Mouse (Mus musculus) liver, adult 2 months (tissue): ENCODE data around the gene Nlgn1. TPM values are rescaled to one million over a fixed set of nuclear protein-coding genes. Genes with fewer than 3 reads are reported as not detected.

ENCODE experiments used
- DNase-seq: peaks from one replicate; pipeline ENCODE4 v3.0.0-alpha.2; 2011; ENCODE audit warnings: low read depth, low spot score; ENCODE audit errors: extremely low read depth
- H3K27ac ChIP-seq: fragments of 200-500 bp; replicated peaks from 2 replicates; pipeline ENCODE4 v1.5.1; 2012; ENCODE audit warnings: low read depth, mild to moderate bottlenecking, control low read depth, inconsistent platforms, low read length; ENCODE audit not compliant: insufficient read depth
- H3K27me3 ChIP-seq: fragments of 200-500 bp; 2 replicates; pipeline ENCODE4 v1.6.1; 2012; ENCODE audit warnings: mild to moderate bottlenecking, moderate library complexity, low read length, inconsistent platforms; ENCODE audit not compliant: control insufficient read depth, insufficient read depth
- H3K36me3 ChIP-seq: fragments of 200-500 bp; 2 replicates; pipeline ENCODE4 v1.6.1; 2012; ENCODE audit warnings: low read length, inconsistent platforms; ENCODE audit not compliant: control insufficient read depth, insufficient read depth
- H3K4me1 ChIP-seq: fragments of 200-500 bp; 2 replicates; pipeline ENCODE4 v1.6.1; 2011; ENCODE audit warnings: low read length; ENCODE audit not compliant: control insufficient read depth, insufficient read depth
- H3K4me3 ChIP-seq: fragments of 200-500 bp; 2 replicates; pipeline ENCODE4 v1.5.1; 2011; ENCODE audit warnings: low read depth, mild to moderate bottlenecking, control low read depth, low read length, moderate library complexity; ENCODE audit not compliant: insufficient read depth
- H3K79me2 ChIP-seq: fragments of 200-500 bp; 2 replicates; pipeline ENCODE4 v1.6.1; 2012; ENCODE audit warnings: inconsistent platforms, mild to moderate bottlenecking, low read length, moderate library complexity; ENCODE audit not compliant: control insufficient read depth, insufficient read depth
- H3K9ac ChIP-seq: fragments of 200-500 bp; 2 replicates; pipeline ENCODE4 v1.6.1; 2012; ENCODE audit warnings: low read depth, mild to moderate bottlenecking, control low read depth, inconsistent platforms, low read length
- CTCF ChIP-seq: fragments of 200-500 bp; IDR thresholded peaks from 2 replicates; pipeline ENCODE4 v1.5.1; 2011; ENCODE audit warnings: low read depth, low read length, control low read depth
- POLR2A ChIP-seq: fragments of 200-500 bp; IDR thresholded peaks from 2 replicates; pipeline ENCODE4 v1.6.1; 2011; ENCODE audit warnings: low read length, control low read depth; ENCODE audit not compliant: insufficient read depth; ENCODE audit errors: extremely low read depth
- WGBS: fragments of 180-500 bp; shearing (Covaris S2); methylation state at CpG from one replicate; pipeline ENCODE4 v1.1.7; 2018; 5-methylcytosine and 5-hydroxymethylcytosine counted together
- polyA plus RNA-seq: library from polyadenylated mRNA; depleted of rRNA; stranded (reverse); fragments of >200 nt; gene quantifications from 2 replicates; pipeline ENCODE4 v1.2.3, GENCODE M21; 2012
- total RNA-seq: library from RNA; depleted of rRNA; stranded (reverse); fragments of >200 nt; gene quantifications from 2 replicates; pipeline ENCODE4 v1.2.3, GENCODE M21; 2014

Gene Nlgn1
- total and polyA plus RNA-seq, 2 experiments: not detected

DNA sequence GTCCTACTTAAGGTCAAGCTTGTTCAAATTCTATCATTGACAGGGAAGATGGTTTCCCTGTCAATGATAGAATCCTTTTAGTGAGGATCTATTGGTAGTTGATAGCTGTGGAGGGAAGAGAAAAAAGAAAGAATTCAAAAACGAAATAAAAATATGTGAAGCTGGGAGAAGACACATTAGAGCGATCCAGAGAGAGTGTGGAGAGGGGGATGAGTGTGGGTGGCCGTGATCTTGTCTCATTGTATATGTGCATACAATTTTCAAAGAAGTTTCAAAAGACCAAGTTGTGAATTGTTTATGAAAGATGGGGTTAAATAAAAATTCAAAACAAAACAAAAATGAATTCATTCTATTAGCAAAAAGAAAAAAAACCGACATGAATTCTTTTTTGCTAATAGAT, 568.6 kb downstream of the Nlgn1 start:
- 72% methylated on average over 4 of the region's 4 CpGs for WGBS
- Histone ChIP-seq H3K4me3 (no peak overlapping the region), H3K4me1 (no peaks in the 10 kb centered on the region), H3K79me2 (no peaks in the 10 kb centered on the region), H3K9ac (no peak overlapping the region), H3K27me3 (no peaks in the 10 kb centered on the region), H3K27ac (no peak overlapping the region), H3K36me3 (no peaks in the 10 kb centered on the region)
- no peak for DNase-seq
- TF ChIP-seq CTCF (no peak), POLR2A (no peak)

DNA sequence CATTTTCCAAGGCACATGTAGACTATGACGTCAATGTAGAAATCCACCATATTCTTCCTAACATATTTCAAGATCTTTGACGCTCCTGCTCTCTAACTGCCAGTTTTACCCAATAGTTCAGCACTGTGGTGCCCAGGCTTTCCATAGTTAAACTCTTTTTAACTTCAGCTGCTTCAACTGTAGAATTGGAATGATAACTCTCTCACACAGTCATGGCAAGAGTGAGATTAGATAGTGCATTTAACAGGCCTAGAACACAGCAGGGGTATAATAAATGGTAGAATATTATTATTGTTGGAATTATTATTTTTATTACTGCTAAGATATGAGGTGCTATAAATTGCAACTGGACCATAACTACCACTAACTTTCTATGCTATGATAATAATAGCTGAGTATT, 574.4 kb downstream of the Nlgn1 start:
- Histone ChIP-seq H3K79me2 (no peaks in the 10 kb centered on the region), H3K27me3 (no peaks in the 10 kb centered on the region), H3K27ac (no peak overlapping the region), H3K9ac (no peak overlapping the region), H3K36me3 (no peaks in the 10 kb centered on the region), H3K4me3 (no peak overlapping the region), H3K4me1 (no peaks in the 10 kb centered on the region)
- WGBS: 79% methylated on average over 2 of the region's 2 CpGs
- no peak for DNase-seq
- TF ChIP-seq CTCF (no peak), POLR2A (no peak)

DNA sequence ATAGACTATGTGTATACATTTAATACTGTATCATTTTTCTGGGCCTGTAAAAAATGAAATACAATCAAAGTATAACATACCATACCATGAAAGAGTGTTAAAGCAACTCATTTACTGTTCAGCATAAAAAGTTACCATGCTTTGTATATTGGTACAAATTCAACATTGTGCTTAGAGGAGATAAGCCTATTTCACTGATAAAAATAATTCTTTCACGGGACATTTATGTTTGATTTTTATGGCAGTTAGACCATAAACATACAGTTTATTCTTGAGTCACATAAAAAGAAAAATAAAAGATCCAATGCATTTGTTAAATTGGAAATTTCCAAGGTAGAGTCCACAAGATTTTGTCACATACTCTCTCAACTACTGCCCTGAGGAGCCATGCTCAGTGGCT, 608.1 kb downstream of the Nlgn1 start:
- Histone ChIP-seq H3K27ac (no peak overlapping the region), H3K4me1 (no peaks in the 10 kb centered on the region), H3K36me3 (no peaks in the 10 kb centered on the region), H3K9ac (no peak overlapping the region), H3K27me3 (no peaks in the 10 kb centered on the region), H3K4me3 (no peak overlapping the region), H3K79me2 (no peaks in the 10 kb centered on the region)
- no peak for TF ChIP-seq POLR2A
- TF ChIP-seq CTCF: no peak
- WGBS: 64% methylated on average over 1 of the region's 1 CpGs
- no peak for DNase-seq

DNA sequence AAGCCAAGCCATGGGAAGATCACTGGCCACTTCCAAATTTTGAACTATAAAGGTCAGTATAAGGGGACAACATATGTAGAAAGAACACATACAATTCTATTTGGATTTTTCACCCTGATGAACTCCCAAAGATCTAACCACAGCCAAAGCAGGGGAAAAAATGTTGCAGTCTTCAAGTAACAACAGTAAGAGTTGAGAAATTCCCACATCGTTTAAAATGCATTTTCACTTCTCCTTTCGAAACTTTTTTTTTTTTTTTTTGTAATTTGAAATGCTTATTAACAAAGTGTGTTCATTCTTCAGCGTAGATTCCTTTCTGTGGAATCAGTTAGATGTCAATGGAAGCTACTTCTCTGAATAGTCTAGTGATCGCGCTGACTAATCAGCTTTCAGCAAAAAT, 610.8 kb downstream of the Nlgn1 start:
- H3K4me1 ChIP-seq: no peaks in the 10 kb centered on the region
- no peak overlapping the region for H3K27ac ChIP-seq
- no peaks in the 10 kb centered on the region for H3K27me3 ChIP-seq
- H3K79me2 ChIP-seq: no peaks in the 10 kb centered on the region
- H3K9ac ChIP-seq: no peak overlapping the region
- WGBS: 72% methylated on average over 5 of the region's 5 CpGs
- no peak overlapping the region for H3K4me3 ChIP-seq
- TF ChIP-seq POLR2A: no peak
- TF ChIP-seq CTCF: no peak
- no peaks in the 10 kb centered on the region for H3K36me3 ChIP-seq
- DNase-seq: no peak

- DNase-seq: no peak
- WGBS: 39% methylated on average over 2 of the region's 2 CpGs
Measured at GRCm38 (mm10) chr3:25707380-25707779, 624.9 kb downstream of the Nlgn1 start.

GRCm38 (mm10) chr3:25697231-25697630, 635.0 kb downstream of the Nlgn1 start:
- no peaks in the 10 kb centered on the region for H3K79me2 ChIP-seq
- no peaks in the 10 kb centered on the region for H3K36me3 ChIP-seq
- no peak overlapping the region for H3K4me3 ChIP-seq
- 83% methylated on average over 1 of the region's 1 CpGs for WGBS
- H3K27me3 ChIP-seq: no peaks in the 10 kb centered on the region
- no peak overlapping the region for H3K9ac ChIP-seq
- H3K27ac ChIP-seq: no peak overlapping the region
- no peak for TF ChIP-seq POLR2A
- TF ChIP-seq CTCF: no peak
- DNase-seq: no peak
- no peaks in the 10 kb centered on the region for H3K4me1 ChIP-seq

More at GRCm38 (mm10) chr3:25707380-25707779, 624.9 kb downstream of the Nlgn1 start:
- Histone ChIP-seq H3K4me1 (no peaks in the 10 kb centered on the region), H3K36me3 (no peaks in the 10 kb centered on the region), H3K79me2 (no peaks in the 10 kb centered on the region), H3K9ac (no peak overlapping the region), H3K4me3 (no peak overlapping the region), H3K27me3 (no peaks in the 10 kb centered on the region), H3K27ac (no peak overlapping the region)
- TF ChIP-seq CTCF: no peak
- no peak for TF ChIP-seq POLR2A
